Mouse (Mus musculus): ENCODE data around the gene Gpr45.

The Gpr45 gene

DNA sequence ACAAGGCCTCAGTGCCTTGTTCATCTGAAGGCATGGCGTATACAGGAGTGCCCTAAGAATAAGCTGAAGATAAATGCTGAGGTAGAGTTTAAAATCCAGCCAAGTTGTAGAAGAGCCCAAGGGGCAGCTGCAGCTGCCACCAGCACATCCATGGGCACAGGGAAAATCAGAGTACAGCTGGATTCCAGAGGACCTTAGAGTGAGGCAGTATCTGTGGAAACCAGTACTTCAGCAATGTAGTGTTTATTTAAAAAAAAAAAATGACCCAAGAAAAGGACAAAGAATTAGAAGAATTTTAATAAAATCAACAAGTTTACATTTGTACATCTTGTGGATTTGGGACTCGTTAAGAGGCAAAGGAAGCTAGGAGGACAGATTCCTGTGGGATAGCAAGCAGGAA lies 94.3 kb downstream of the Gpr45 start:
- DNase-seq (ENCODE audit: low read depth, low spot score), result no peak

DNA sequence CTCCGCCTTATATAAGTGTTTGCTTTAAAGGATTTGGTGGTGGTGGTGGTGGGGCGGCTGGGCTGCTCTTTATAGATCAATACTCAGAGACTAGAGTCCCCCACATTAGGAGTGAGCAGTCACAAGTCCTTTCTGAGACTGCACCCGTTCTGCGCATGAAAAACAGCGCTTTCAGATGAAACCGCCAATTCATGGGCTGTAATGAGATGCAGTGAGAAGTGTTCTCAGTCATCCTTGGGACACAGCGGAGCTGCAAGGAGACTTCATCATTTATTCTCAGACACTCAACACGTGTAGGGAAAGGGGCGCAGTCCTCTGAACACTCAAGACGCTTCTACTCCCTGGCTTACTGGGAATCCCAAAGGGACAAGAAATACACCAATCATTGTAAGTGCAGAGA lies 95.1 kb downstream of the Gpr45 start:
- DNase-seq (ENCODE audit: low read depth, low spot score), result no peak

DNA sequence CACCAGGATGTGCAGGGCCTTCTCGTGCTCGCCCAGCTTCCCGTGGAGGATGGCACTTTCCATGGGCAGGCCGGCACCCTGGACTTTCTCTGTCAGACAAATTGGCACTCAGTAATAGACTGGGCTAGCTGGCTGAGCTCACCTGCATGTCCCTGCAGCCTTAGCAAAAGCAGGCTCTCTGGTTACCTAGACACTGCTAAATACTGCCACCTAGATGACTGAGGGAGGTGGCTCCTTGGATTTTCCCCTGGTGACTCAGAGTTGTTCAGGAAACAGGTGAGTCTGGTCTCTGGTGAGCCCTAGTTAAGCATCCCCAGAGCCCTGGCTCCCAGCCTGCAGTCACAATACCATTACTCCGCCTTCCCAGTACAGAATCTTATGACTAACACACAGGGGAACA lies 99.2 kb downstream of the Gpr45 start:
- DNase-seq (ENCODE audit: low read depth, low spot score), result no peak

DNA sequence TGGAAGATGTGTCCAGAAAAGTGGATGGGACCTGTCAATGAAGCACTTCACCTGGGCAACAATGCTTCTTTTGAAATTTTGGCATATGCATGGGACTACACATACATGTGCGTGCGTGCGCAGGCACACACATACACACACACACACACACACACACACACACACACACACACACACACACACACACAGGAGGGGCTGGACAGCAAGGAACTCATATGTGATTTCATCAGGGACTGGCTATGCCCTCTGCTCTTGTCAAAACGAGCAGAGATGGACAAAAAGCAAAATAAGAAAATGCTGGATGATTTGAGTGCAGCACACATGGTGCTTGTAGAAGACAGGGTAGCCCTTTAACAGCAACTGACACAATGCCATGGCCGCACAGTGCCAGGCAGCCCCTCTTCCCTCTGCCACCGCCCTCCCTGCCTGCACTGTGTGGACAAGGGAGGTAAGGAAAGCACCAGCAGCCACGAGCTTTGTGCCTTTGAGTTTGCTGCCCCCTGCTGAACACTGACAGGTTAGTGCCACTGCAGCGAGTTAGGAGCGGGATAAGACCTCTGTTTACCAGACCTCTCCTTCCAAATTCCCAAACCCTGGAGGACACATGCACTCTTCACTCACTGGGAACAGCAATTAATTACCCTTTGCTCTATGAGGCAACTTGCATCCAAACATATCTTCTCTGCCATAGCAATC lies 113.1 kb downstream of the Gpr45 start:
- no peak for DNase-seq (ENCODE audit: low read depth, low spot score)

DNA sequence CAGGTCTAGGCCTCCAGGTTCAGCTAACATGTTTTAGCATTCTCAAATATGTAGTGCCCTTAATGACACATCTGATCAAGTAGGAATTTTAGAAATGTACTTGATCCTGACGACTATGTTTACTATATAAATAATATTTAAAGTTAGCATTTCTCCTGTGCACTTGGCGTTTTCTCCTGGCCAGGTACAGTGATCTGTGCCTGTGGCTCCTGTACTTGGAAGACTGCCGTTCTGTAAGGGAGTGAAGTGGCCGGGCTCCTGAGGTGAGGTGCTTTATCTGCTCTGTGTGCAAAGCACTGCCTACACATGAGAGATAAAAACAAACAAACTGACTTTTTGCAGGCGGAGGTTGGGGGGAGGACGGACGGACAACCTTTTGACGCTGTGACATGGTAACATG lies 113.9 kb downstream of the Gpr45 start:
- DNase-seq (ENCODE audit: low read depth, low spot score), result no peak

DNA sequence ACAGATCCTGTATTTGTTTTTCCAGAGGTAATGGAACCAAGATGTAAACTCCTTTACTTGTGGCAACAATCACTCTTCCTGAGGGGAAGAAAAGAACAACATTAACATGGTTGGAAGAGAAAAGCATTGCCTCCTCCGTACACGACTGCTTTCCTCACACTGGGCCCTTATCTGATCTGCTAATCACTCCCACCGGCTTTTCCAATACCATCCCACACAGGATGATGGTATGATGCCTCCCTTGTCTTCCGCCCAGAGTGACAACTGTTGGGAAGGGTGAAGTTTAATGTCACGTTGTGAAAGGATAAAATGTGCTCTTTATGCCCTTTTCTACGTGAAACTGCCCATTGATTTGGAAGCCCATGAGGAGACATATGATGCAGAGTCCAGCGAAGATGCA lies 114.9 kb downstream of the Gpr45 start:
- DNase-seq (ENCODE audit: low read depth, low spot score), result no peak

DNA sequence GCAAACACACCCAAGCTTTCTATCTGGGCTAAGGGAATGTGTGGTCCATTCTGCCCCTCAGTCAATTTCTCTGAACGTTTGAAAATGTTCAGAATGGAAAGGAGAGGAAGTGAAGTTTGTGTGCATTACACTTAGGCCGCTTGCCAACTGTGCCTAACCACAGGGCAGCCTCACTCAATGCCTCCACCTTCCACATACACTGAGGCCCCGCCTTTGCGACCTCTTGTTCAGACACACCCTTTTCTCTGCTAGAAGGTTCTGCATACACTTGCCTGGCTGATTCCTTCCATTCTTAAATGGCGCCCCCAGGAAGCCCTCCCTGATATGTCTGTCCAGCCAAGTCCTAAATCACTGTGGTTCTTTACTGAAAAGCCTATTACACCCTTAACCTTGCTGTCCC lies 118.1 kb downstream of the Gpr45 start:
- no peak for DNase-seq (ENCODE audit: low read depth, low spot score)

DNA sequence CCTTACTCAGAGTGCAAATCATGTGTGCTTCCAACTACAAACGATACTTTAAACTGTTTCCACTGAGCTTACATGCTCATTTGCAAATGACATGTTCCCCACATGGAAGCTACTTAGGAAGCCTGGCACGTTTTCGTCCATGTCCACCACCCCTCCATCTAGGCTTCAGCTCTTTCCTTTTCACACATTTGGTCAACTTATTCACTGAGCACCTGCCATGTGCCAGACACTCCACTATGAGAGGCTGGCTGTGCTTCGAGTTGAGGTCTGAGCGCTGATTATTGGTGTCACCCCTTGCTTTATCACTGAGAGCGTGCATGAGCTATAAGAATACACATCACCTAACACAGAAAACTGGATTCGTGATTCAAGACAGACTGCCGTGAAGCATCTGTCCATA lies 119.4 kb downstream of the Gpr45 start:
- no peak for DNase-seq (ENCODE audit: low read depth, low spot score)

DNA sequence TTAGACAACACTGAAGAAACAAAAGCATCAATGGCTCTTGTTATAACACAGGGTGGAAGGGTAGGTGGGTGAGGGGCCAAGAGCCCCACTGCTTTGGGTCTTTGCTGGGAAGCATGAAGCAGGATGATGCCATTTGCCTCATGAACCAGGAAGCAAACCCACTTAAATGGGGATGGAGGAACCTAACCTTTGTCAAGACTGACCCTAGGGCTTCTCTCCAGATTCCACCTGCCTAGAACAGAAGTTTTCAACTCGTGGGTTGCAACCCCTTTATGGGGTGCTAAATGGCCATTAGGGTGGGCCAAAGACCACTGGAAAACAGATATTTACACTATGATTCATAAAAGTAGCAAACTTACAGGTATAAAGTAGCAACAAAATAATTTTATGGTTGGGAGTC lies 119.9 kb downstream of the Gpr45 start:
- DNase-seq (ENCODE audit: low read depth, low spot score), result no peak

DNA sequence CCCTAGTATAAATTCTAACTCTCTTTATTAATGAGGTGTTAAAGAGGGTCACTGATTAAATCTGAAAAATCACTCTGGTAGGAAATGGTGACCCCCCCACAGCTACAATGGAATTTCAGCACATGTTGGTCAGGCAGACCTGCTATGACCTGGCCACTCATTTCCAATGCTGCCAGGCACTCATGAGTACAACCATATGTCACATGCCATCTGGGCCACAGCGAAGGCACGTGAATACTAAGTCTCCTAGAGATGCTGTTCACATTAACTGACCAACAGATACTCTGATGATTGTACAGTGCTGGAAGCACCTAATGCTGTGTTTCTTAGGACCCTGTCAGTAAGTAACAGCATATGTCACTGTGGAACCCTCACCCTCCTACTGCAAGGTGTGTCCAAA lies 122.1 kb downstream of the Gpr45 start:
- DNase-seq (ENCODE audit: low read depth, low spot score), result no peak

DNA sequence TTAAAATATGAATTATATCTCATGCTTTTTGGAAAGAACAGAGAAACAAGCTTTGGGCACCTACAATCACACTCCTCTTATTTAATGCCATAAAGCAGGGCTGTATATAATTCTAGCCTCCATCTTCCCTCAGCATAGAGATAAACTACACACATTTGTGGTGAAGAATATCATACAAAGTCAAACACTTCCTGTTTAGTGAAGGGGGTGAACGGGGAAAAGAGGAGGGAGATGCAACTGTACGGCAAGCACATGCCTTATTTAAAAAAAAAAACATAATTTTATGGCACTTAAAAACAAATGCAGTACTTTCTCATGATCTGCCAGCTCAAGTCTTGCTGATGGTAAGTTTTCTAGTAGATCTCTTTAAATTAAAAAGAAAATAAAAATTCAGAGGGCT lies 125.5 kb downstream of the Gpr45 start:
- no peak for DNase-seq (ENCODE audit: low read depth, low spot score)

DNA sequence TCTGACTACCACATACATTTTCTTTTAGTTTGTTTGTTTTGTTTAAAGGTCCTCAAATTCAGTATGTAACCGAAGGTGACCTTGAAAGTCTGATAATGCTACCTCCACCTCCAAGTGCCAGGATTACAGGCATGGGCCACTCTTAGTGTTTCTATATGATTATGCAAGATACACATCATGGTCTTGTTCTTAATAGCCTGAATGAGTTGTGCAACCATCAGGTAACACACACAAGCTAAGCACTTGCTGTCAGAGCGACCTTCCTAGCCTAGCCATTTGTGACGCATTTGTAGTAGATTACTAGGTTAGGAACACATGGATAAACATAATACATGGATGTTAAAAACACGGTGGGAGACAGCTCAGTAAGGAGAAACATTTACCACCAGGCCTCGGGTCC lies 130.3 kb downstream of the Gpr45 start:
- no peak for DNase-seq (ENCODE audit: low read depth, low spot score)

Data from c-Kit-negative CD71-positive TER-119-positive erythroid progenitor cells, embryonic 14.5 days (primary cell).